In the genomic region with DNA sequence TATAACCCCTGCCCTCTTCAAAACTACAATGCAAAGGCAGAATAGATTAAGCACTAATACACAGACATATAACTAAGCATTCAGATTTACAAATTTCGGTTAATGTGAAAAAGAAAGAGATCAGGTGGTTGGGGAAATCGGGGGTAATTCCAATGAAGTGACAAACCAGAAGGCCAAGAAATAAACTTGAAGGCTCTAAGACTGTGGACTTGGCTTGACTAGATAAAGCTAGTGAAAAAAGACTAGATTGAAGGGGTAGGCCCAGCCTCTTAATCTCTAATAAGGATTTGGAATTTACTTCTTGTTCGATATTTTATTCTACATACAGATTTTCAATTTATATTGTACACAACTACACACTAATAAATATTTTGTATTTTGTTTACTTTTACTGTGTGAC, we compare ENCODE assay signal across 8 mouse cellular contexts. TPM values are rescaled to one million over a fixed set of nuclear protein-coding genes. Genes with fewer than 3 reads are reported as not detected.
A peak's percentile ranks its signal among the peaks of the same experiment; 100 is the strongest.
DNase-seq lines count a peak whose midpoint lies in the region; ATAC-seq and TF ChIP-seq lines count a peak whose summit lies in the region.

Gene Arhgef26 (plus strand): TSS at position 301 of the 400 bp plus-strand sequence.

- no peaks in the 10 kb centered on the region for H3K9me3 ChIP-seq in embryonic facial prominence, embryonic 14.5 days (ENCODE audit: control insufficient read depth, low read length)
- H3K9me3 ChIP-seq in intestine, postnatal 0 days (ENCODE audit: control insufficient read depth) = no peaks in the 10 kb centered on the region
- no peaks in the 10 kb centered on the region for H3K9me3 ChIP-seq in midbrain, embryonic 14.5 days (ENCODE audit: control insufficient read depth, low read length)

- no peak for ATAC-seq in embryonic facial prominence, embryonic 14.5 days (ENCODE audit: low read depth)
- no peak for ATAC-seq in intestine, postnatal 0 days
- no peak for ATAC-seq in midbrain, embryonic 14.5 days (ENCODE audit: low FRiP score, low TSS enrichment)

- H3K4me1 ChIP-seq in embryonic facial prominence, embryonic 14.5 days (ENCODE audit: control insufficient read depth, insufficient read depth, low read length) = peaks cover 20% of the 10 kb centered on the region
- peaks cover 7% of the 10 kb centered on the region; the same call in 1 of the 2 replicates for H3K4me1 ChIP-seq in intestine, postnatal 0 days (replicated peaks; ENCODE audit: control insufficient read depth, insufficient read depth, low read length)
- peaks cover 6% of the 10 kb centered on the region; the same call in 1 of the 2 replicates for H3K4me1 ChIP-seq in midbrain, embryonic 14.5 days (ENCODE audit: control insufficient read depth, insufficient read depth, low read length)

- H3K36me3 ChIP-seq in embryonic facial prominence, embryonic 14.5 days (ENCODE audit: control insufficient read depth, insufficient read depth, low read length) = no peaks in the 10 kb centered on the region
- H3K36me3 ChIP-seq in intestine, postnatal 0 days (ENCODE audit: control insufficient read depth, insufficient read depth) = no peaks in the 10 kb centered on the region
- H3K36me3 ChIP-seq in midbrain, embryonic 14.5 days (ENCODE audit: control insufficient read depth, insufficient read depth, low read length) = no peaks in the 10 kb centered on the region

- peak within 1 kb of the TSS; percentile 61 for H3K27ac ChIP-seq in embryonic facial prominence, embryonic 14.5 days (replicated peaks; ENCODE audit: low read depth, low read length)
- peak within 1 kb of the TSS; percentile 89 for H3K27ac ChIP-seq in intestine, postnatal 0 days (ENCODE audit: low read depth, low read length)
- H3K27ac ChIP-seq in midbrain, embryonic 14.5 days (replicated peaks; ENCODE audit: low read depth, low read length) = no peak within 1 kb of the TSS; the same call in 1 of the 2 replicates

- H3K4me2 ChIP-seq in embryonic facial prominence, embryonic 14.5 days (ENCODE audit: low read depth, low read length) = peak within 1 kb of the TSS; percentile 73
- H3K4me2 ChIP-seq in intestine, postnatal 0 days (replicated peaks; ENCODE audit: low read depth) = peak within 1 kb of the TSS; percentile 67
- peak within 1 kb of the TSS; percentile 85 for H3K4me2 ChIP-seq in midbrain, embryonic 14.5 days (ENCODE audit: low read length)

- WGBS in embryonic facial prominence, embryonic 14.5 days = 78% methylated on average over 3 of the region's 3 CpGs
- WGBS in intestine, postnatal 0 days = 82% methylated on average over 3 of the region's 3 CpGs
- WGBS in midbrain, embryonic 14.5 days = 80% methylated on average over 3 of the region's 3 CpGs

- peak within 1 kb of the TSS; percentile 64 for H3K4me3 ChIP-seq in embryonic facial prominence, embryonic 14.5 days (ENCODE audit: low read depth, low read length)
- H3K4me3 ChIP-seq in intestine, postnatal 0 days (ENCODE audit: low read depth, low read length) = peak within 1 kb of the TSS; percentile 85
- H3K4me3 ChIP-seq in midbrain, embryonic 14.5 days (replicated peaks; ENCODE audit: low read depth, low read length) = peak within 1 kb of the TSS; percentile 79

- H3K27me3 ChIP-seq in embryonic facial prominence, embryonic 14.5 days (replicated peaks; ENCODE audit: control insufficient read depth, insufficient read depth, low read length) = 0 out of 2 replicates have a peak, but pooled peaks cover 3% of the 10 kb centered on the region
- H3K27me3 ChIP-seq in intestine, postnatal 0 days (replicated peaks; ENCODE audit: control insufficient read depth, insufficient read depth, low read length) = no peaks in the 10 kb centered on the region
- H3K27me3 ChIP-seq in midbrain, embryonic 14.5 days (ENCODE audit: control insufficient read depth, insufficient read depth, low read length) = peaks cover 9% of the 10 kb centered on the region; the same call in 1 of the 2 replicates

- H3K9ac ChIP-seq in embryonic facial prominence, embryonic 14.5 days (ENCODE audit: low read depth, low read length) = peak within 1 kb of the TSS; percentile 82
- H3K9ac ChIP-seq in intestine, postnatal 0 days (ENCODE audit: low read depth, low read length) = peak within 1 kb of the TSS; percentile 65
- peak within 1 kb of the TSS; percentile 68 for H3K9ac ChIP-seq in midbrain, embryonic 14.5 days (replicated peaks; ENCODE audit: low read length)

- TF ChIP-seq CTCF in intestine, postnatal 0 days (IDR thresholded peaks at IDR 0.05; ENCODE audit: low read depth) = no peak

- DNase-seq in layer of hippocampus, adult 18-20 months (ENCODE audit: low spot score in 2 of 2) = no peak
- DNase-seq in layer of hippocampus, adult 11-12 months (ENCODE audit: low spot score) = no peak
- DNase-seq in embryonic facial prominence, embryonic 14.5 days (ENCODE audit: low spot score) = no peak
- no peak for DNase-seq in midbrain, embryonic 14.5 days
- DNase-seq in thymus, postnatal 4 days = no peak
- no peak for DNase-seq in spleen, postnatal 10 days (ENCODE audit: low spot score in 2 of 2)
- DNase-seq in adrenal gland, postnatal 25 days = no peak

RNA-seq across cellular contexts. Expression of gene Arhgef26, which starts in this region (rescaled TPM):
- total RNA-seq in layer of hippocampus, adult 18-20 months (2021) = 10 to 100 TPM; 56.5 to 59.5 TPM
- 7.7 and 9.4 TPM in 2 replicates for polyA plus RNA-seq in embryonic facial prominence, embryonic 14.5 days (2014; fragmentation: Nextera tagmentation; extraction: Ambion mirVana)
- polyA plus RNA-seq in intestine, postnatal 0 days (2015; fragmentation: Nextera tagmentation; extraction: Ambion mirVana) = 13.0 and 15.7 TPM in 2 replicates
- 7.5 and 7.6 TPM in 2 replicates for polyA plus RNA-seq in midbrain, embryonic 14.5 days (2014; fragmentation: Nextera tagmentation; extraction: Ambion mirVana)
- total RNA-seq in adrenal gland, postnatal 25 days (2021) = 3.7 and 5.9 TPM in 2 replicates
